Mouse (Mus musculus) adrenal gland, postnatal 4 days (tissue): ENCODE data around the gene Anks1. TPM values are rescaled to one million over a fixed set of nuclear protein-coding genes. Genes with fewer than 3 reads are reported as not detected.

Source experiments
- DNase-seq, 2 experiments: peaks; one replicate each; pipeline ENCODE4 v3.0.0; 2021 to 2022; ENCODE audit warnings: low spot score in 2 of 2, mixed read lengths in 2 of 2
- total RNA-seq, 2 experiments: library from RNA; stranded (reverse); gene quantifications; 2 replicates each; pipeline ENCODE4 v1.2.3; 2021

Gene Anks1
- total RNA-seq, 2 experiments from 2014 or later: 33.7 to 37.4 TPM

- no peak for DNase-seq
Observed at GRCm38 (mm10) chr17:28042299-28042771, 133.2 kb downstream of the Anks1 start.

- no peak for DNase-seq
Observed at GRCm38 (mm10) chr17:28047017-28047416, 137.9 kb downstream of the Anks1 start.

GRCm38 (mm10) chr17:28047520-28047919 is 138.4 kb downstream of the Anks1 start:
- no peak for DNase-seq

- DNase-seq: no peak
Observed at GRCm38 (mm10) chr17:28048425-28048824, 139.3 kb downstream of the Anks1 start.

DNA sequence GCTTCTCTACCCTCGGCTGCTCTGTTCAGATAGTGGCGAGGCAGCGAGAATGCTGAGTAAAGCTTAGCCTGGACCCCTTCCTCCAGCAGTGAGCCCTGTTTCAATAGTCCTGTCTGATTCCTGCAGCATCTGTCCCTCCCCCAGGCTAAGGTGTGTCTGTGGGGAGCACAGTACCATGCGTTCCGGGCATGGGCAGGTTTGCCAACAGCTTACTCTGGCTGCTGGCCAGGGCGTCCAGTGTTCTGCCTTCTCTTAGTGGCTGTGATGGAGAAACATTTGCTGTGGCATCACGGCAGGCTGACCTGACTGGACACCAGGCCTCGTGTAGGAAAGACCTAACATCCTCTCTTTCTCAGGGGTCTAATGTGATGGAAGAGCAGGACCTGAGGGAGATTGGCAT is 141.1 kb downstream of the Anks1 start:
- no peak for DNase-seq

DNA sequence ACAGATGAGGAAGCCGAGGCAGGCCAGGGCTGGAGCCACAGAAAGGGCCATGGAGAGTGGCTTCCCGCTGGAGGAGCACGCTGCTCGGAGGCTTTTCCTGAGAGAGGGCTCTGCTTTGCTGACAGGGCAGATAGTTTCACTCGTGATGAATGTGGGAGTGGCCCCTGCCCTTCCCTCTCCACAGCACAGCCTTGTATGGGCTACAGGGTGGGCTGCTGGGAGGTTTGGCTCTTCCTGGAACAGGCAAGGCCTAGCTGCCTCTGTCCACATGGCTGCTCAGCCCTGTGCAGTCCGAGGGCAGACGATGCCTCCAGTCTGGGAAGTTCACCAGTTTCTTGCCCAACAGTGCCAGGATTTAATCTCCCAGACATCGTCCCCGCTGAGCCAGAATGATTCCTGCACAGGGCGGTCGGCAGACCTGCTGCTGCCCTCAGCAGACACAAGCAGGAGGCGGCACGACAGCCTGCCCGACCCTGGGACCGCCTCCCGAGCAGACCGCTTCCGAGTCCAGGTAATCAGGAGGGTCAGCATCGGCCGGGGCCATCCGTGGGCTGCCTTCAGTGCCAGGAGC is 143.3 kb downstream of the Anks1 start:
- DNase-seq: no peak

DNA sequence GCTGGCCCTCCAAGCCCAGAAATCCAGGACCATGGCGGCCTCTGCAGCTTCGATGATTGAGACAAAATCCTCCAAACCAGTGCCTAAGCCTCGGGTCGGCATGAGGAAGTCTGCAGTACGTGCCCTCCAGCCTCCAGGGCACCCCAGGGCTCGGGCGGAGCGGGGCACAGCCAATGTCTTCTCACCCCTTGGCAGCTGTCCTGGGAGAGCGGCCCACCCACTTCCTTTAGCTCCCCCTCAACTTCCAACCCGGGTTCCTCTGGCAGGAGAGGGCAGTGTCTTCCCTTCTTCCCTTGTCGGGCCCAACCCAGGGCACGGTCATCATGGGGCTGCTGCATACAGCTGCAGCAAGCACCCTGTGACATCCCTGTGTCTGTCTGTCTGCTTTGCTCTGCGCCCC is 149.2 kb downstream of the Anks1 start:
- DNase-seq: no peak

- no peak for DNase-seq
Observed at GRCm38 (mm10) chr17:28060681-28061080, 151.6 kb downstream of the Anks1 start.

- no peak for DNase-seq
Observed at GRCm38 (mm10) chr17:28061472-28061871, 152.4 kb downstream of the Anks1 start.

- no peak for DNase-seq
Observed at GRCm38 (mm10) chr17:28062710-28063109, 153.6 kb downstream of the Anks1 start.

DNA sequence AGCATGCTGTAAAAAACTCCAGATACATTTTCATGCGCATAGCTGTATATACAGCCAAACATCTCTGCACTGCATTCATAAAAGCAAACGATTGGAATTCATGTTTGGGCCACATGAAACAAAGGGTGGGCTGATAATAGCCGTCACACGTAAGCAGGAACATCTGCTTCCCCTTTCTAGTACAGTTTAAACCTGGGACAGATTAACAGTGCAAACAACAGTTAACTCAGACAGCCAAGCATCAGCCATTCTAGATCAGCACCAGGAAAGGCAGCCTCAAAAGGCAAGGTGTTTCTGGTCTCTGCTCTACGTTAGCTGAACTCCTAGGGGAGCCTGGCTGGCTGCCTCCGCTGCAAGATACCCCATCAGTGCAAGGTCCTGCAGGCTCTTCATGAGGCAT is 154.1 kb downstream of the Anks1 start:
- DNase-seq: no peak

DNA sequence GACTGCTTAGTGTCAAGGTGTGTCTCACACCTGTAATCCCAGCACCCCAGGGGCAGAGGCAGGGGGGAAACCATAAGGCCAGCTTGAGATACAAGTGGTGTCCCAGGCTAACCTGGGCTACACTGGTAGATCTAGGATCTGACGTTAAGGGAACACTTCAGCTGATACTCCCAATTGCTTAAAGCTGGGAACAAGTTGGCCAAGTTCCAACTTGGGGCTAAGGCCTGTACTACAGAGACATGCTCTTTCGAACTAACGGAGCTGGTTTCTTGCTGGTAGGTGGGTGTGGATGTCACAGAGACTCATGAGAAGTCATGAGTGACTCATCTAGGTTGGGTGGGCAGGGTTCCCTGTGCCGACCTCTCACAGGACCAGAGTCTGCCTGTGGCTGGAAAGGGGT is 158.2 kb downstream of the Anks1 start:
- no peak for DNase-seq

DNA sequence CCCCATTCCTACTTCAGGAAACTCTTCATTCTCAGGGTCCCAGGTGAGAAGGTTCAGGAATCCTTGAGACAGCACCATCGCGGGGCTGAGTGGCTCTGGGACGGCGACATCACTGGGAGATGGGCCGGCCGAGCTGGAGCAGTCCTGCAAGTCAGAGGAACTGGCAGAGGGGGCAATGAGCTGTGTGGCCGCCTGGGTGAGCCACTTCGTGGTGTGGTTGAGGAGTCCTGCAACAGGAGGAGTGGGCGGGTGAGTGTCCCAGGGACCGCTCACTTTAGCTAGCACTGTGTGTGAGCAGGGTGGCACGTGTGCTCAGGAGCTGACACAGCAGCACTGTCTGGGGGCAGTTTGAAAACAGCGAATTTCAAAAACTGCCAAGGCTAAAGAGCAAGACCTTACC is 160.3 kb downstream of the Anks1 start:
- no peak for DNase-seq

GRCm38 (mm10) chr17:28070256-28070655 is 161.2 kb downstream of the Anks1 start:
- peak; percentile 42 to 68 for DNase-seq

- DNase-seq: no peak
Observed at GRCm38 (mm10) chr17:28072730-28073129, 163.6 kb downstream of the Anks1 start.

- no peak for DNase-seq
Observed at GRCm38 (mm10) chr17:28074486-28074885, 165.4 kb downstream of the Anks1 start.

DNA sequence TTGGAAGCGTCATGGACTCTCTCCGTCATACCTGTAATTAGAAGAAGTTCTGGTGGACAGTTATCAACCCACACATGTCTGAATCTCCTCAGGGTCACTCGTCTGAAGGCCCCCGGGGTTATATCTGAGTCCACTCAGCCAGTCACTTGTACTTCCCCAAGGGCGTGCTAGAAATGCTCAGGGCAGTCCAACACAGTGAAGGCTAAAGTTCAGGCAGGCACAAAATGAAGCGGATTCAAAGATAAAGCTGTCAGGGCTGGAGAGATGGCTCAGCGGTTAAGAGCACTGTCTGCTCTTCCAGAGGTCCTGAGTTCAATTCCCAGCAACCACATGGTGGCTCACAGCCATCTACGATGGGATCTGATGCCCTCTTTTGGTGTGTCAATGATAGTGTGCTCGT is 168.9 kb downstream of the Anks1 start:
- no peak for DNase-seq

- DNase-seq: peak; percentile 73 to 81
Observed at GRCm38 (mm10) chr17:28079618-28080017, 170.5 kb downstream of the Anks1 start.

DNA sequence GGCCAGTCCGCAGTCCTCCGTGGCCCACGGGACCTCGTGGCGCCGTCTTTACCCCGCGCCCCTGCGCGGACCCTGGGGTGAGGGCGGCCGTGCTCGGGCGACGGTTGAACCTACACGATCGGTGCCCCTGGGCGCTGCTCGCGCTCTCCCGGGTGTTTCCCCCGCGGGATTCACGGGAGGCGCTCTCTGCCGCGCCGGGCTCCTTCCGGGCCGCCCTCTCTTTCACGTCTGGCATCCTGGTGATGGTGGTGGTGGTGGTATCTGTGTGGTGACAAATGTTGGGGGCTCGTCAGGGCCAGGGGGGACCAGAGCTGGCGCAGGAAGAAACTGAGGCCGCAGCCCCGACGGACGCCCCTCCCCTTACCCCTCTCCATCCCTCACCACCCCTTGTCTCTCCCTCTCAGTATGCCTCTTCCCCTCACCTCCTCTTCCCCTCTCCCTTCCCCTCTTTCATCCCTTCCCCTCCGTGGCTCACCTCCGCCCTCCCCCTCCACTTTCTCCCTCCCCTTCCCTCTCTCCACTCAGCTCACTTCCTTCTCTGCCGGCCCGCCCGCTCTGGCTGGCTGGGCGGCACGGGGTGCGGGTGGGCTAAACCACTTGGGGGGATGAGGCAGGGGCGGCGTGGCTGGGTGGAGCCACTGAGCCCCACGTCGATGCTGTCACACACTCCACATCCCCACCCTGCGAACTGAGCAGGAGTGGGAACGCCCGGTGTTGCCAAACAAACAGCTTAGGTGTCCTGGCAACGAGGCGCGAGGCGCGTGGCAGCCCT is 171.1 kb downstream of the Anks1 start, which contains the start of gene Tcp11:
Tcp11 (minus strand) TSS at position 595 of the 772 bp plus-strand sequence.
- no peak for DNase-seq

DNA sequence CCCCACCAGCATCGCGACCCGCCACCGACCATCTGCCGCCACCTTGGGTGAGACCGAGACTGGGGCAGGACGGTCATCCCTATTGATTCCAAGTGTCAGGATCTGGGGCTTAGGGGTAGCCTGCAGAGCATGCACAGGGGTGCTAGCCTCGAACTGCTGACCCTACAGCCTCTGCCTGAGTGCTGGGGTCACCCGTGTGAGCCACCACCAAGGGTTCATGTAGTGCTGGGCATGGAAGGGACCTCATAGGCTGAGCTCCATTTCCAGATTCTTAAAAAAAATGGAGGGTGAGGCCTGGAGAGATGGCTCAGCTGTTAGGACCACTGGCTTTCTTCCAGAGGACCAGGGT is 171.7 kb downstream of the Anks1 start:
- DNase-seq: no peak

GRCm38 (mm10) chr17:28081385-28081784 is 172.3 kb downstream of the Anks1 start:
- DNase-seq: peak in 1 of 2 experiments; percentile 44

DNA sequence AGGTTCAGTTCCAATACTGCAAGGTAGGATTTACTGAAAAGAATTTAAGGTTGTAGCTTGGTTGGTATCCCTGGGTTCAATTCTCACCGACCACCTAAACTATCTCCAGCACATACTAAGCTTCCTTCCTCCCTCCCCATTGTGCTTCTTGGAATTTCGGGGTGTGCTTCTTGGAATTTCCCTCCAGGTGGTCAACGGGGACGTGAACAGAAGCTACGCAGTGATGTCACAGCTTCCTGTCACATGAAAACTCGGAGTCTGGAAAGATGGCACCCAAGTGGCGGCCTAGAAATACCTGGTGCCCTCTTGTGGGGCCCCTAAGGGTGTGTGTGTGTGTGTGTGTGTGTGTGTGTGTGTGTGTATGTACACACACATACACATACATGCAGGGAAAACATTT is 172.8 kb downstream of the Anks1 start:
- no peak for DNase-seq

GRCm38 (mm10) chr17:28082863-28083262 is 173.8 kb downstream of the Anks1 start:
- no peak for DNase-seq
